In the genomic region with DNA sequence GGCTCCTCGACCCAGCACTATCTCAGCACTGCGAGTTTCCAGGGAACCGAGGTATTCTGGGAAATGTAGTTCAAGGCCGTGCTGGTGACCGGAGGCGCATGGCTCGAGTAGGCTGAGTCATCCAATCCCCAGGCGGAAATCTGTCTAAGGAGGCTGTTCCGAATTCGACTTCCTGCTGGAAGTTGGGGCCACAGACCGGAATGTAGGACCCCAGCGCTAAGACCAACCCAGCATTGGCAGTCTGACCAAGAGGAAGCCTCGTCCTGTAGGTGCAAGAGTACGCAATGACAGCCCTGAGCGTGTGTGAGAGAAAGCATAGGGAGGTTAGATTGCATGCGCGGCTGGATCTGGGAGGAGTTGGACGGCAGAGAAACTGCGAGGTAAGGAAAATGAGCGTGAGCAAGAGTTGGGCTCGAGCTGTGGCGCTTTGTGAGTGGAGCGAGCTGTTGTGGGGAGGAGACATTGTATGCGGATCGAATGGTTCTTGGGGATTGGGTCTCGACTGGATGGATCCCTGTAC, we compare ENCODE assay signal across 8 mouse cellular contexts. TPM values are rescaled to one million over a fixed set of nuclear protein-coding genes. Genes with fewer than 3 reads are reported as not detected.
DNase-seq lines count a peak whose midpoint lies in the region; ATAC-seq and TF ChIP-seq lines count a peak whose summit lies in the region.

Gene Zfp790, plus strand, starts transcription at position 205 of the 520 bp plus-strand sequence.

- no peaks in the 10 kb centered on the region for H3K27me3 ChIP-seq in heart, embryonic 12.5 days (replicated peaks)
- H3K27me3 ChIP-seq in kidney, postnatal 0 days (ENCODE audit: insufficient read depth, low read length): no peaks in the 10 kb centered on the region
- H3K27me3 ChIP-seq in liver, embryonic 11.5 days (replicated peaks; ENCODE audit: control insufficient read depth, insufficient read depth, low read length): no peaks in the 10 kb centered on the region
- no peaks in the 10 kb centered on the region for H3K27me3 ChIP-seq in stomach, embryonic 14.5 days (ENCODE audit: control insufficient read depth, insufficient read depth, low read length)

- under 1% methylated on average over 26 of the region's 26 CpGs for WGBS in heart, embryonic 12.5 days
- under 1% methylated on average over 26 of the region's 26 CpGs for WGBS in kidney, postnatal 0 days
- whole genome bisulfite sequencing in liver, embryonic 11.5 days: under 1% methylated on average over 26 of the region's 26 CpGs
- WGBS in stomach, embryonic 14.5 days: under 1% methylated on average over 26 of the region's 26 CpGs

- H3K4me3 ChIP-seq in heart, embryonic 12.5 days: peak within 1 kb of the TSS; percentile 67
- peak within 1 kb of the TSS; percentile 64 for H3K4me3 ChIP-seq in kidney, postnatal 0 days (replicated peaks; ENCODE audit: low read depth, low read length)
- H3K4me3 ChIP-seq in liver, embryonic 11.5 days (ENCODE audit: low read depth, low read length): peak within 1 kb of the TSS; percentile 77
- peak within 1 kb of the TSS; percentile 57 for H3K4me3 ChIP-seq in stomach, embryonic 14.5 days (ENCODE audit: low read depth, low read length)

- peak within 1 kb of the TSS; percentile 86 for H3K9ac ChIP-seq in heart, embryonic 12.5 days
- peak within 1 kb of the TSS; percentile 60 for H3K9ac ChIP-seq in kidney, postnatal 0 days (ENCODE audit: low read depth, low read length)
- peak within 1 kb of the TSS; percentile 82 for H3K9ac ChIP-seq in liver, embryonic 11.5 days (ENCODE audit: low read depth, low read length)
- peak within 1 kb of the TSS; percentile 49 for H3K9ac ChIP-seq in stomach, embryonic 14.5 days (replicated peaks; ENCODE audit: low read depth, low read length)

- TF ChIP-seq CTCF in kidney, postnatal 0 days (IDR thresholded peaks at IDR 0.05; ENCODE audit: low read depth): no peak

- peak; percentile 92 for ATAC-seq in erythroid progenitor cell, adult 5-6 weeks (replicated peaks; ENCODE audit: low FRiP score, poor library complexity, severe bottlenecking)
- ATAC-seq in heart, embryonic 12.5 days (ENCODE audit: insufficient number of reproducible peaks, low FRiP score): peak; percentile 97
- ATAC-seq in kidney, postnatal 0 days (replicated peaks; ENCODE audit: low FRiP score, low read depth): peak; percentile 96
- peak; percentile 94 for ATAC-seq in liver, embryonic 11.5 days (replicated peaks; ENCODE audit: low FRiP score)
- peak; percentile 95 for ATAC-seq in stomach, embryonic 14.5 days (ENCODE audit: insufficient number of reproducible peaks, insufficient read depth, low FRiP score, low read depth)

- peaks cover 31% of the 10 kb centered on the region for H3K4me1 ChIP-seq in heart, embryonic 12.5 days (replicated peaks)
- peaks cover 8% of the 10 kb centered on the region; the same call in 1 of the 2 replicates for H3K4me1 ChIP-seq in kidney, postnatal 0 days (replicated peaks; ENCODE audit: insufficient read depth, low read length)
- H3K4me1 ChIP-seq in liver, embryonic 11.5 days (replicated peaks; ENCODE audit: control insufficient read depth, insufficient read depth, low read length): peaks cover 15% of the 10 kb centered on the region
- peaks cover 10% of the 10 kb centered on the region; the same call in 1 of the 2 replicates for H3K4me1 ChIP-seq in stomach, embryonic 14.5 days (ENCODE audit: control insufficient read depth, insufficient read depth, low read length)

- H3K27ac ChIP-seq in heart, embryonic 12.5 days (ENCODE audit: poor library complexity, severe bottlenecking): peak within 1 kb of the TSS; percentile 84
- peak within 1 kb of the TSS; percentile 89 for H3K27ac ChIP-seq in kidney, postnatal 0 days
- H3K27ac ChIP-seq in liver, embryonic 11.5 days (ENCODE audit: low read depth, low read length): peak within 1 kb of the TSS; percentile 79
- H3K27ac ChIP-seq in stomach, embryonic 14.5 days (ENCODE audit: low read length): peak within 1 kb of the TSS; percentile 83

- H3K9me3 ChIP-seq in heart, embryonic 12.5 days (replicated peaks): no peaks in the 10 kb centered on the region
- H3K9me3 ChIP-seq in kidney, postnatal 0 days (replicated peaks; ENCODE audit: low read length): no peaks in the 10 kb centered on the region
- H3K9me3 ChIP-seq in liver, embryonic 11.5 days (ENCODE audit: control insufficient read depth, low read length): no peaks in the 10 kb centered on the region
- no peaks in the 10 kb centered on the region for H3K9me3 ChIP-seq in stomach, embryonic 14.5 days (ENCODE audit: control insufficient read depth, low read depth, low read length)

- peak within 1 kb of the TSS; percentile 90 for H3K4me2 ChIP-seq in heart, embryonic 12.5 days
- H3K4me2 ChIP-seq in kidney, postnatal 0 days (ENCODE audit: low read length): peak within 1 kb of the TSS; percentile 91
- H3K4me2 ChIP-seq in liver, embryonic 11.5 days: peak within 1 kb of the TSS; percentile 97
- peak within 1 kb of the TSS; percentile 79 for H3K4me2 ChIP-seq in stomach, embryonic 14.5 days (replicated peaks; ENCODE audit: low read depth, low read length)

- DNase-seq in CD4-positive helper T cell, adult 2 months (ENCODE audit: low read depth, low spot score): peak; percentile 91
- DNase-seq in brain, embryonic 18.5 days (ENCODE audit: low read depth, low spot score): peak; percentile 90
- DNase-seq in kidney, postnatal 0 days (ENCODE audit: low spot score): peak; percentile 99
- peak; percentile 83 for DNase-seq in liver, embryonic 11.5 days (ENCODE audit: low spot score)
- DNase-seq in naive thymus-derived CD4-positive, alpha-beta T cell, adult 2 months (ENCODE audit: low read depth): peak; percentile 90

- peaks cover 11% of the 10 kb centered on the region; the same call in 1 of the 2 replicates for H3K36me3 ChIP-seq in heart, embryonic 12.5 days
- no peaks in the 10 kb centered on the region for H3K36me3 ChIP-seq in kidney, postnatal 0 days (ENCODE audit: insufficient read depth, low read length)
- no peaks in the 10 kb centered on the region for H3K36me3 ChIP-seq in liver, embryonic 11.5 days (ENCODE audit: control insufficient read depth, insufficient read depth, low read length)
- H3K36me3 ChIP-seq in stomach, embryonic 14.5 days (ENCODE audit: control insufficient read depth, insufficient read depth, low read length): no peaks in the 10 kb centered on the region

RNA-seq across cellular contexts. Expression of gene Zfp790, which starts in this region (rescaled TPM):
- total RNA-seq in erythroid progenitor cell, adult 5-6 weeks (2015; ENCODE audit: low replicate concordance): 0.72 and 5.0 TPM in 2 replicates
- total RNA-seq in erythroid progenitor cell, adult 5-6 weeks (2017; ENCODE audit: low replicate concordance): 1.9 and 4.2 TPM in 2 replicates
- polyA plus RNA-seq in heart, embryonic 12.5 days (2016; fragmentation: Nextera tagmentation; extraction: Ambion mirVana): 10.9 and 11.4 TPM in 2 replicates
- 9.1 and 9.8 TPM in 2 replicates for polyA plus RNA-seq in kidney, postnatal 0 days (2015; fragmentation: Nextera tagmentation; extraction: Ambion mirVana)
- polyA plus RNA-seq in liver, embryonic 11.5 days (2014; fragmentation: Nextera tagmentation; extraction: Ambion mirVana): 9.0 and 10.0 TPM in 2 replicates
- 13.5 and 16.6 TPM in 2 replicates for polyA plus RNA-seq in stomach, embryonic 14.5 days (2014; fragmentation: Nextera tagmentation; extraction: Ambion mirVana)

Comparison
In these comparisons a context has a peak if more than half of its experiments do, and no peak if none do; other contexts are left out.
1. Peak in every context shown above with its lines: DNase-seq, ATAC-seq, H3K4me3 ChIP-seq and H3K27ac ChIP-seq.